Mouse (Mus musculus) Muller cell, postnatal 12 days (primary cell): ENCODE results near the gene Ralgds.
"Not testable (repeated sequence)": the region's sequence is repeated elsewhere in the genome, so short reads cannot be mapped to it uniquely, and the experiment has no call there.

ENCODE experiments used
- DNase-seq: peaks from one replicate; pipeline ENCODE4 v3.0.0-alpha.2; 2015; ENCODE audit errors: inconsistent ontology term

Ralgds gene

DNA sequence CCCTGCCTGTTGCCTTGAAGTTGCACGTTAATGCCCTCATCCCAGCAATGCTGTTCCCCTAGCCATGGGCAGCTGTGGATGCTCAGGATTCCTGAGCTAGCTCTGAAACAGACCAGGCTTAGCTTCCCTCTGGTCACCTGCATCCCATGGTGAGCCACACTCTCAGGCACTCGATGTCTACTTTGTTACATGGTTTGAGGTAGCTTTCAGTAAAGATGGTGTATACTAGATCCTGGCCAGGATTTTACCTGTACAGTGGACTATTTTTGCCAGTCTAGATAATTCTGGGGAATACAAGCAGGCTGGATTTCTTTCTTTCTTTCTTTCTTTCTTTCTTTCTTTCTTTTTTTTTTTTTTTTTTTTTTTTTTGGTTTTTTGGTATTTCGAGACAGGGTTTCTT is 7.1 kb upstream of the Ralgds start, which contains the start of gene Gm10134:
Gene Gm10134 (plus strand): TSS at position 301 of the 400 bp plus-strand sequence.
- no peak for DNase-seq

DNA sequence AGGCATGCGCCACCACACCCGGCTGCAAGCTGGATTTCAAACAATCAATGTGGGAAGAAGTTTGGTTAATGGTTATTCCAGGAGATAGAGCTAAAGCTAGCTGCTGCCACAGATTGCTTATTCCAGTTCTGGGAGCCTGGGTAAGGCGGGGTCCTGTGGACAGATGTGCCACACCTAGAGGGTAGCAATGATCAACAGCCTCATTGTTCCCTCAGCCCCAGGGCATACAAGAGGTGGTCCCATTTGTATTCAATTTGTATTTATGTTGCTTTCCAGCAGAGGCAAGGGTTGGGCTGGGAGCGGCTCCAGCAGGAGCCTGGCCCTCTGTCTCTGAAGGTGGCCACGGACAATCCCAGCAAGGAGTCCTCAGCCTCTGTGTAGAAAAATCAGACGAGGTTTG is 6.6 kb upstream of the Ralgds start:
- no peak for DNase-seq

DNA sequence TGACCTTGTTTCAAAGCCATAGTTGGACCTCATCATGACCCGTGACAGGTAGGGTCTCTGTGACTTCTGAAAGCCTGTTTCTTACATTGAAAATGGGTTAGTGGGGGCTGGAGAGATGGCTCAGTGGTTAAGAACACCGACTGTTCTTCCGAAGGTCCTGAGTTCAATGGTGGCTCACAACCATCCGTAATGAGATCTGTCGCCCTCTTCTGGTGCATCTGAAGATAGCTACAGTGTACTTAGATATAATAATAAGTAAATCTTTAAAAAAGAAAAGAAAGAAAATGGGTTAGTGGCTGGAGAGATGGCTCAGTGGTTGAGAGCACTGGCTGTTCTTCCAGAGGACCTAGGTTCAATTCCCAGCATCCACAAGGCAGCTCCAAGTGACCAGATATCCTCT is 1.3 kb upstream of the Ralgds start:
- not testable (repeated sequence) for DNase-seq

DNA sequence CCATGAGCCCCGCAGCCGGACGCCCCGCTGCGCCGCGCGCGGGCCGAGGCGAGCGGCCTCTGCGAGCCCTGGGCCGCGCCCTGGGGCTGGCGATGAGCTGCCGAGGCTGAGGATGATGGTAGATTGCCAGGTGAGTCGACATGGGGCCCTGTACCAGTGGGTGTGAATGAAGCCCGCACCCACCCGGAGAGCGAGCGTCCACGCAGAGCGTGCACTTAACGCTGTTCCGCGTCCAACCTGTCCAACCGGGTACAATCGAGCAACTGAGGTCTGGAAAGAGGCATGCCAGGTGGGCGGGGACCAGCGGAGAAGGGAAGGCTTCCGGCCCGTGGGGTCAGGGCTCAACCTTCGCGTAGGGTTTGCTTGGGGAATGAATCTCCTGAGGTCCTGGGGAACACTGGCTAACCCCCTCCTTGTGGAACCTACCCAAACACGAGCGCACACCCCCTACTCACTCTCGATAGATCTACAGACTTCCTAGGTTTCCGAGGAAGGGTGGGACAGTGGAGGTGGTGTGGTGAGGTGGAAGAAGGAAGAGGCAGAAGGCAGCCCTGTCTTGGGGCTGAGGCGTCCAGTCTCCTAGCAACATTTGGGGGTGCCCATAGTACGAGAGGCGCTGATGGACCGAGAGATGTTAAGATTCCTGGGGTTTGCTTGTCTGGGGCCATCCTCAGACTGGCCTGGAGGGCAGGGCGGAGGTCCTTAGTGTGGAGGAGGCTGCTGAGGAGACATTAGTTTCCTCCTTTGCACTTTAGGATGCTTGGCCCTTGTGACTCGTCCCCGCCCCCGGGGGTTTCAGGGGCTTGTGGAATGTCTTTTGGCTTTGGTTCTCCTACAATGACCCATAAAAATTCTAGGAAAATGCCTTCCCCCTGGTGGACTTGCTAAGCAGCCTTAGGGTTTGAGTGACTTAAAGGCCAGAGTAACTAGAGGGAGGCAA is 776 bp downstream of the Ralgds start:
- DNase-seq = peak; percentile 49

DNA sequence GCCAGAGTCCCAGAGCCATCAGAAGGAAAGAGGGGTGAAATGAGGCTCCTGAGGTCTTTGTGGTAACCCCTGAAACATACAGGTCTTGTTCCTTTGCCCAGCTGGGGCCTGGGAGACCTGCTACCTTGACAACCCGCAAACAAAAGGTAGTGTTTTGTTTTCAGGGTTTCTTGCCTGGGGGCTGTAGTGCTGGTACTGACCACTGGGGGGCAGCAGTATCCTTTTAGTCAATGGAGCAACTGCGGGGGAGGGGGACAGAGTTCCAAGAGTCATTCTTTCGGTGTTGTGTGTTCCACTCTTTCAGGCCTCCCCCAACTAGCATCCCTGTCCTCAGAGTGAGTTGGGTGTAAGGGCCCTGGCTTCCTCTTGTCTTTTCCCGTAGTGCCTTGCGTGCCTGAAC is 1.6 kb downstream of the Ralgds start:
- peak; percentile 86 for DNase-seq

DNA sequence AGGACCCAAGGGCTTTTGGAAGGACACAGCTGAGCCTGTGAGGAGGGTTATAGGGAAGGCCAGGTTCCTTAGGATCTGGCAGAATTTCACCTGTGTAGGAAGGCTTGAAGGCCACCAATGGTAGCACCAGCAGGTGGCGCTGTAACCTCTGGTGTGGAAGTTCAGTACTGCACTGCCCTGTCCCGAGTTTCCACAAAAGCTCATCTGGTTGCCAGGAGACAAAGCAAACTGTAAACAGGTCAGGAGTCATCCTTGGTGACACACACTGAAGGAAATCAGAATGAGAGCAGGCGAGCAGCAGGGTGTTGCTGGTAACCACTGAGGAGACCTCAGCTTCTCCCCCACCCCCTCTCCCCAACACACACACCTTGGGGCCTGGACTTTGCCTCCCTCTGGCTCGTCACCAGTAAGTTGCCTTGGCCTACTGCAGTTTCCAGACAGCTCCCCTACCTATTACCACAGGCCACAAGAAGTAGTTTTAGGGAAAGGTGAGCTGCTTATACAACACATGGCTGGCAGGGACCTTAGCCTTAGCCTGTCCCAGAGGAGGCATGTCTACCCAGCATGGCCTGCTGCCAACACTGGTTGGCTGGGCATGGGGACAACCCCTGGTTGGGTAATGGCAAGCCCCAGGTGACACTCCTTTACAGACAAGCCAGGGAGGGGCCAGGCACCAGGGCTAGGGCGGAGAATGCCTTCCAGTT is 4.4 kb downstream of the Ralgds start:
- DNase-seq = peak; percentile 79

DNA sequence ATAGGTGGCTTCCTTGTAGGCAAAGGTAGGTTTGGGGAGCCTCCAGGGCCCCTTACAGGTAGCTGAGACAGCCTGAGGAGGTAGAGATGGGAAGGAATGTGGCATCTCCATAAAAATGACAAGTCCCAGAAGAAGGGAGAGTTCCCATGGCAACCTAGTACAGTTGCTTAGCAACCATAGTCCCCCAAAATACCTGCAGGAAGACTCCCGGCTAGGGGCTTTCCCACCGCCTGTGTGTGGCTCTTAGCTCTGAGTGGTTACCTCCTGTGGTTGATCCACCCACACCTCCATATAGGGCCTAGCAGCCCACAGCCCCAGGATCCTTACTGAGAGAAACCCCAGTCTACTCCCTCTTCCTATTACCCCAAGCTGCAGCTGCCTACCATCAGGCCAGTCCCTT is 5.3 kb downstream of the Ralgds start:
- DNase-seq = no peak

DNA sequence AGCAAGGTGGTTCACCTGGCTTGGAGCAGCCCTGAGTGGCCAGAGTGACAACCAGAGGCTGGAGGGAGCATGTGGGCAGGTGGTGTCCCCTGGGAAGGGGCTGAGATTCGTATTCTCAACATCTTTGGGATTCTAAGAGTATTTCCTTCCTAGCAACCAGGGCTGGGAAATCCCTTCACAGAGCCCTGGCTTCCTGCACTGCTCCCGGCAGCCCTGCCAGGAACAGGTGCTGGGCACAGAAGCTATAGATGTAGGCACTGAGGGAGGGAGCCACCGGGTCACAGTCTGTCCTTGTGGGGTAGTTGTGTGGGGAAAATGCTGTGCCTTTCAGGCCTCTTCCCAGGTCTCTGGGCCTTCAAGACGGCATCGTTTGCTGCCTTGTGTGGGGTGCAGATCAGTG is 7.7 kb downstream of the Ralgds start:
- no peak for DNase-seq

DNA sequence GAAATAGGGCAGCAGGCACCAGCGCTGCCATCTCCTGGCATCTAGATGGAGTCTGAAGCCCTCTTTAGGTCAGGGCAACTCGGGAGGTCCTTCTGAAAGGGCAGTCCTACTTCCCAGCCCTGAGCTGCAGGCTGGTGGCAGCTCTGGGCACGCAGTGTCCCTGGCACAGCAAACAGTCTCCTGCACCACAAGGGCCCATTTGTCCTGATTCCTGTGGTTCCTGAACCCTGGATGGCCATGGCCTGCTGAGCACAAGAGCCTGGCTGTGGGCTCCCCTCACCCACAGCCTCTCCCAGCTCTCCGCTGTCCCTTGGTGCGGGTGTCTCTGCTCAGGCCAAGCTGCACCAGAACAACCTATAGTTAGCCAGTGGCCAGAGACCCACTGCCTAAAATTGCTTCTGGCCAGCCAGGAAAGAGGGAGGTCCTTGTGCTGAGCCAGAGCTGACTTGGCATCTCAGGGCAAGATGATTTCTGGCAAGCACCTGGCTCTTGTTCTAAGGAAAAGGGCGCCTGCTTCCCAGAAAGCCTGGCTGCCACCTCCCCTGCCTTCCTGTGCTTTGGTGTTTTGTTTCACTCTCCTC is 8.7 kb downstream of the Ralgds start:
- DNase-seq = peak; percentile 72

DNA sequence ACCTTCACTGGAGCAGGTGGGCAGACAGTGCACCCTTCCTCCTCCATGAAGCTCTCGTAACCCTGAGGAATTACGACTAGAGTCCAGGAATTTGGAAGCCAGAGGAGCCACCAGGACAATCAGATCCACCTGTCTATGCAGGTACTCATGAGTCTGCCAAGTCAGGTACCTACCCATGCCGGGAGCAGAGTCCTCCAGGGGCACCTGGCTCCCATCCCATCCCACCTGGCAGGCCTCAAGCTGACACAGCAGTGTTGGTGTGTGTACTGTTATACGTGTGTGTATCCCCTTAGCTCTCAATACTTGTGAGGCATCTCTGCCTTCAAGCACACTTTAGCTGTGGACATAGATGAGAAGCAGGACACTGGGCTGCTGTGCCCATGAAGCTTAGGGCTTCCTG is 9.2 kb downstream of the Ralgds start:
- no peak for DNase-seq

DNA sequence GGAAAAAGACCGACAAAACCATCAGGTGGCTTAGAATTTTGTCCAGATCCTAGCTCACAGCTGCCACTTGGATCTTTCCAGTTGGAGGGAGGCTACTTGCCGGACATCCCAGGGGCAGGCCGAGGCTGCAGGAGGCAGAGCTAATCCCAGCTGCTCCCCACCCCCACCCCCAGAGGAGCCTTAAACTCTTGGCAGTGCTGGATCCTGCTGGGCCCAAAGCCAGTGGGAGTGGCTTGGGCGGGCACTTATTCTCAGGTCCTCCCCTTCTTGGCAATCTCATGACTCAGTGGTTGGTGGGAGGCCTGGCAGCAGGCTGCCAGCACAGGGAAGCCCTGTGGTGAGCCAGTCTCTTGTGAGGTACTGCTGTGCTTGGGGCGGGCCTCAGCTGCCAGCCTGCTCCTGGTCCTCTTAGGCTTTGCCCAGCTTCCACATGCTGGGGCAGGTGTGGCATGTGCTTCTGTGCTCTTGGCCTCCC is 10.8 kb downstream of the Ralgds start:
- DNase-seq = peak; percentile 99

DNA sequence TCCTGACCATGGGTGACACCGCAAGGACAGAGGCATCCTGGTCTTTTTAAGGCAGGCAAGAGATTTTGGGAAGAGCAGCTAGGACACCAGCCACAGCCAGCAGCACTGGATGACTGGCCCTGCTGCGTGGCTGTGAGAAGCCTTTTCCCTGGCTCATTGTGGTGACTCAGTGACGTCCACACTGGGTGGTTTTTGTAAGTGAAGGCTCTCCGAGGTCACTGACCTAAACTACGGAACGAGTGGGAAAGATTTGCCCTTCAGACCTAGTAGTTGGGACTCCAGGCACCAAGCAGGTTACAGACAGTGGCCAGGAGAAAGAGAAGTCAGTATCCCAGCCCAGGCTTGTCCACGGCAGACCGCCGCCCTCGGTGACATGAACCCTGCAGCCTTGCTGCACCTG is 11.5 kb downstream of the Ralgds start:
- peak; percentile 49 for DNase-seq

DNA sequence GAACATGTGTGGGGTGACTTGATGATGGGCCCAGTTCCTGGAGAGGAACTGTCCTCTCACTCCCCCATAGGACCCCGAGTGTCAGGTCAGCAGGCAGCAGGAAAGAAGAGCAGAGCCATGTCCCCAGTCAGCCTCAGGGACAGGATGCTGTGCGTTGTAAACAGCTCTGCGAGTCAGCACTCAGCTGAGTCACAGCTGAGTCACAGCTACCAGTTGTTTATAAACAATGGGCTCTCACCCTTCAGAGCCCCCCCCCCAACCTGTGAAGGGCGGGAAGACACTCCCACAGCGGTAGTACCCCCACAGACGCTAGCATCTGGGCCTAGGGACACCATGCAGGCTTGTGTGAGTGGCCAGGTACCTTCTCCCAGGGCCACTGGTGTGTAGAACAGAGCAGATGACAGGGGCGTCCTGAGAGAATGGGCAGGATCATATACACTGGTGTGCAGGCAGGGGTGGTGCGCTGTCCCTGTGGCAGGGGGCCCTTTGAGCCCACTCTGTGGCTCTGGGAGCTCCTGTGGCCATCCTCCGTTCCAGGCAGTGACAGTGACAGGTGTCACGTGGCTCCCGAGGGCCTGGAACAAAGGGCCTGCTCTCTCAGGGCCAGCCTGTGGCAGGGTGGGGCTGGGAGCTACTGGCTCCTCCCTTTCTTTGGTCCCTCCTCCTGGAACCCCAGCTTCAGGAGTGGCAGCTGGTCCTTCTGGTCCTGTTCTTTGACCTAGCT is 12.5 kb downstream of the Ralgds start:
- DNase-seq = peak; percentile 94

DNA sequence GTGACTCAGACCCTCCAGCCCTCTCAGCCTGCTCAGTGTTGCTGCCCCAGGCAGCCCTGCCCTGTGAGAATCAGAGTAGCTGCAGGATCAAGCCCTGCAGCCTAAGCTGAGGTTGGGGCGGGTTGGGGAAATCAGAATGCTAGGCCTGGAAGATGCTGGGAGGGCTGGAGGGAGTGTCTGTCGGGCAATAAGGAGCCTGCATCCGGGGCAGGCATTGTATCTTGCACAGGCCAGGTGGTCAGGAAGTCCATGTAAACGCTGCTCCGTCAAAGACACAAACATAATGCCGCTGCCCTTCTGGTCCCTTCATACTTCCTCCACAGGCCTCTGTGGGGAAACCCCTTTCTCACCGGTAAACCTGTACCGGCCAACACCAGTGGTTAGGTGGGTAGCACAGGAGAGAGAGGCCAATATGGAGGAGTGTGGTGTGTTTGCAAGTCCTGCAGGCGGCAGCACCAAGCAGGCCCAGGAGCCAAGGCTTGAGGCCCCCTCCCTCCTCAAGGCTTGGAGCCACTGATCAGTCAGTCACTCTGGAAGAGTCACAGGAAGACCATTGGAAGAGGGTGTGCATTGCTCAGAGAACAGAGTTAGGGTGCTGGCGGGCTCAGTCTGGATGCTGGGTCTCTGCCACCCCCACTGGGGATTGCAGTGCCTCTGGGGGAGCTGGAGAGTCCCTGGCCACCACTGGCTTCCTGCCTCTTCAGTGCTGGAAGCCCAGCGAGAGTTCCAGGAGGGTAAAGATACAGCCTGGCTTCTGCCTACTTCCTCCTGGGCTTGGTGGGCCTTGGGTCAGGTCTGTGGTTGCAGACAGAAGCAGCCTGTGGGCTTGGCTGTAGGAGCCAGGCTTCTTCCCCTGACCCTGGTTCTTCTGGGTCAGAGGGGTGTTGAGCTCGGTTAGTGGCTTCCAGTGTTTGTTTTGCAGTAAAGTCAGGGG is 13.3 kb downstream of the Ralgds start:
- DNase-seq = no peak

DNA sequence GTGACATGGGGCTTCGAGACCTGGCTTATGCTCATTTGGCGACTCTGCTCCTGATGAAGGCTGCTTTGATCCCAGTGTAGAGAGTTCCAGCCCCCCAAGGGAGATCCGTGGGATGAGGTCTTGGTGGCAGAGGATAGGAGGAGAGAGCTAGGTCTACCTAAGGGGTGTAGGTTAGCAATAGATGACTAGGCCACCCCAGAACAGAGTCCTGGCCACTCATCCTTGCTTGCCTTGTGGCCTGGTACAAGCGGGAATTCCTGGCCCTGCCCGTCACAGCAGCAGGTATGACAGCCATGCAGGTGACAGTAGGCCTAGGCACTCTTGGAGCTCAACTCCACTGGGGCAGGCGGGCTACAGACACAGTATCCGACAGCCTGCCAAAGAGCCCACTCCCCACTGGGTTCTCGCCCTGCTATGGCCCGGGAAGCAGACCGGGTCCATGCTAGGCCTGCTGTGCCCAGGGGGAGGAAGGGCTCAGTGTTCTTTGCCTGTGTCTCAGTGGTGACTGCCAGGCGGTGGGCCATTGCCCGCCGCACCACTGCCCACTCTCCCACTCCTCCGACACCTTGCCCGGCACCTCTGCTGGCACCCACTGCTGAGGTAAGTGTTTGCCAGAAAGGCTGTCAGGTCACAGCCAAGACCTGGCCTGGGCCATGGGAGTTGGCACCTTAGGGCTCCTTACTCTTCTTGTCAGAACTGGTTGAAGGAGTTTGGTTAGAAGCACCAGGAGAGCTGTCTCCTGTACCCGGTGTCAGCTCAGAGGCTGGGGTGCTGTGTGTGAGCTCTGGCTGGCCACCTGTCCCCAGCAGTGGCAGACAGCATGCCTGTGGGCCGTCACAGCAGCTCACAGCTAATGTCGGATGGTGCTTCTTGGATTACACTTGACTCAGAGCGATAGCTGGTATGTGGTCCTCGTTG is 14.8 kb downstream of the Ralgds start:
- DNase-seq = no peak

DNA sequence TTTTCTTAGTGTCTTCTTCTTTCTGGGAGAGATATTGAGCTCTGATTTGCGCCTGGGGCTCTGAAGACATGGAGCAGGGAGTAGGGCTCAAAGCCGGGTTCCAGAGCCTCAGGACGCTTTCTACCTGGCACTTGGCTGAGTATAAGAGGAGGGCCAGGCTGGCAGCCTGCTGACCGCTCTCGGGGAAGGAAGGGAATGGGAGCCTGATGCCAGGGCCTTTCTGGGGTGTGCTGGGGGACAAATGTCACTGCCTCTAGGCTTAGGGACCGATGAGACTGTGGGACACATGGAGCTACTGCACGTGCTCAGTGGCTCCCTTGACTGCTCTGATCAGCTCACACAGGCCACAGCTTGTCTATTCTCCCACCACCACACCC is 15.4 kb downstream of the Ralgds start:
- no peak for DNase-seq

DNA sequence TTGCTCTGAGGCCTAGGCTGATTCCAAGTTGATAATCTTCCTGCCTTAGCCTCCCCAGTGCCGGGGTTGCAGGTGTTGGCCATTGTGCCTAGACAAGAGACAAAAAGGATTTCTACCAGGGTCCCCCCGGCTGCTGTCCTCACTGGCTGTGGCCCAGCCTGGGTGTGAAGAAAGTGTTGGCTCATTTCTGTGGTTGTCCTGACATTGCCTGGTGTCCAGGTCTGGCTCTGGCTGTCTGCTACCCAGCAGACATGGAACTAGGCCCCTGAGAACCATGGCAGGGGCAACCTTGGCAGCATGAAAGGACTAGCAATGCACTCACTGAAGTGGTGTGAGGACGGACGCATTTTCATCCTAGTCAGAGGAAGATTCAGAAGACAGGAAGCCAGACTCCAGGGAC is 16.9 kb downstream of the Ralgds start:
- no peak for DNase-seq

DNA sequence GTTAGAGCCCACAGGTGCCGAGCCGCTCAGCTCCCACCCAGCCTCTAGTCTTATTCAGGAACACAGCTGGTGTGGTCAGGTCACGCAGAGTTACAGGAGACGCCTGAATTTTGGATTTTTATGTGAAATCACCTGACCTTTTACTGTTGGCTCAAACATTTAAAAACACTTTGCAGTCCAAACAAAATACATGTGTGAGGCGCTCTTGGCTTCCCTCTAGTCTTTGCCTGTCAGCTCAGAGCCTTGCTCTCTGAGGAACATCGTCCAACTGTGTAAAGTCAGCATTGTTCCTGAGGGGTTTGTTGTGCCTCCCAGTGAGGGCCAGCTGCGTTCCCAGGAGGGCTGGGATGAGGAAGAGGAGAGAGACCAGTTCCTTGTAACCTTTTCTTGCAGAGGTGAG is 17.4 kb downstream of the Ralgds start:
- DNase-seq = no peak

DNA sequence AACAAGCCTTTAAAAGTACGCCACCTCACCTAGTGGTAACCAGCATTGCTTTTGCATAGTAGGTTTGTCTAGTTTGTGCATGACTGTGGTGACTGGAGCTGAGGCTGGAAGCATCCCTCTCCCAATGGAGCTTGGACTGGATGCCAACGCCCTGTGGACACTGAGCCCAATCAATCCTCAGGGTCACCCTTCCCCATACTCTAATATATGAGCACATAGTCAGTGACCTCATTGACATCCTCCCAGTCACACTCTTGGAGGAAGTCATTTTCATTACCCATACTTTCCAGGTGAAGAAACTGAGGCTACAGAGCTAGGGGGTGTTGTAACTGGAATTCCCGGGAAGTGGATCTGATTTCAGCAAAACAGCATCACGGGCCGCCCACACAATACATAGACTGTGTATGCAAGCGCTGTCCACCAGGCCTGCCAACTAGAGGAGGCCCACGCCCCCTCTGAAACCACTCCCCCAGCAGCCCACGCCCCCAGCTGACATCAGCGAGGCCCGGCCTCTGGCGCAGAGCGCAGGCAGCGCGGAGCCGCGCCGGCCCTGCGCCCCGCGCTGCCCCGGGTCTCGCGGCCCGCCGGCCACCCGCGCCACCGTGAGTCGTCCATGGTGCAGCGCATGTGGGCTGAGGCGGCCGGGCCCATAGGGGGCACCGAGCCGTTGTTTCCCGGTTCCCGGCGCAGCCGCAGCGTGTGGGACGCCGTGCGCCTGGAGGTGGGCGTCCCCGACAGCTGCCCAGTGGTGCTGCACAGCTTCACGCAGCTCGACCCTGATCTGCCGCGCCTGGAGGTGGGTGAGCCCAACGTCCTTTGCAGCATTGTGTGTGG is 20.2 kb downstream of the Ralgds start:
- peak; percentile 93 for DNase-seq
